Mouse (Mus musculus) embryonic facial prominence, embryonic 14.5 days (tissue): ENCODE results near the gene Zc3h7a. TPM values are rescaled to one million over a fixed set of nuclear protein-coding genes. Genes with fewer than 3 reads are reported as not detected.

Experiments used
- ATAC-seq: fragments of 200-750 bp; cut with Nextera tagmentation; 2 replicates; pipeline ENCODE4 v1.8.0; 2017; ENCODE audit warnings: low read depth, moderate number of reproducible peaks, moderate TSS enrichment
- DNase-seq: peaks from one replicate; pipeline ENCODE4 v3.0.0-alpha.2; 2015; ENCODE audit warnings: low spot score
- H3K27ac ChIP-seq: fragments of 300-500 bp; sonication (generic); replicated peaks from 2 replicates; pipeline ENCODE4 v1.5.1; 2014; ENCODE audit warnings: low read depth, mild to moderate bottlenecking, low read length, moderate library complexity
- H3K27me3 ChIP-seq: fragments of 300-500 bp; sonication (generic); replicated peaks from 2 replicates; pipeline ENCODE4 v1.6.1; 2014; ENCODE audit warnings: low read length; ENCODE audit not compliant: control insufficient read depth, insufficient read depth
- H3K36me3 ChIP-seq: fragments of 300-500 bp; sonication (generic); 2 replicates; pipeline ENCODE4 v1.6.1; 2014; ENCODE audit warnings: low read length, mixed read lengths; ENCODE audit not compliant: control insufficient read depth, insufficient read depth
- H3K4me1 ChIP-seq: fragments of 300-500 bp; sonication (generic); 2 replicates; pipeline ENCODE4 v1.6.1; 2014; ENCODE audit warnings: antibody characterized with exemption, low read length; ENCODE audit not compliant: control insufficient read depth, insufficient read depth
- H3K4me2 ChIP-seq: fragments of 300-500 bp; sonication (generic); 2 replicates; pipeline ENCODE4 v1.6.1; 2014; ENCODE audit warnings: low read depth, mild to moderate bottlenecking, low read length, moderate library complexity, mixed read lengths
- H3K4me3 ChIP-seq: fragments of 300-500 bp; sonication (generic); 2 replicates; pipeline ENCODE4 v1.5.1; 2014; ENCODE audit warnings: low read depth, mild to moderate bottlenecking, low read length
- H3K9ac ChIP-seq: fragments of 300-500 bp; sonication (generic); 2 replicates; pipeline ENCODE4 v1.6.1; 2014; ENCODE audit warnings: low read depth, mild to moderate bottlenecking, low read length, moderate library complexity, mixed read lengths
- H3K9me3 ChIP-seq: fragments of 300-500 bp; sonication (generic); 2 replicates; pipeline ENCODE4 v1.6.1; 2016; ENCODE audit warnings: low read length; ENCODE audit not compliant: control insufficient read depth
- WGBS: fragments of 180-500 bp; shearing (Covaris S2); extraction: QIAGEN DNeasy Blood & Tissue Kit; methylation state at CpG from one replicate; pipeline ENCODE4 v1.1.7; 2014; 5-methylcytosine and 5-hydroxymethylcytosine counted together
- polyA plus RNA-seq: library from polyadenylated mRNA; unstranded; fragments of >200 nt; fragmentation: Nextera tagmentation; extraction: Ambion mirVana; gene quantifications from 2 replicates; pipeline ENCODE4 v1.2.1, GENCODE M21; 2014

Zc3h7a gene
- 99.2 and 102 TPM in 2 replicates for polyA plus RNA-seq

DNA sequence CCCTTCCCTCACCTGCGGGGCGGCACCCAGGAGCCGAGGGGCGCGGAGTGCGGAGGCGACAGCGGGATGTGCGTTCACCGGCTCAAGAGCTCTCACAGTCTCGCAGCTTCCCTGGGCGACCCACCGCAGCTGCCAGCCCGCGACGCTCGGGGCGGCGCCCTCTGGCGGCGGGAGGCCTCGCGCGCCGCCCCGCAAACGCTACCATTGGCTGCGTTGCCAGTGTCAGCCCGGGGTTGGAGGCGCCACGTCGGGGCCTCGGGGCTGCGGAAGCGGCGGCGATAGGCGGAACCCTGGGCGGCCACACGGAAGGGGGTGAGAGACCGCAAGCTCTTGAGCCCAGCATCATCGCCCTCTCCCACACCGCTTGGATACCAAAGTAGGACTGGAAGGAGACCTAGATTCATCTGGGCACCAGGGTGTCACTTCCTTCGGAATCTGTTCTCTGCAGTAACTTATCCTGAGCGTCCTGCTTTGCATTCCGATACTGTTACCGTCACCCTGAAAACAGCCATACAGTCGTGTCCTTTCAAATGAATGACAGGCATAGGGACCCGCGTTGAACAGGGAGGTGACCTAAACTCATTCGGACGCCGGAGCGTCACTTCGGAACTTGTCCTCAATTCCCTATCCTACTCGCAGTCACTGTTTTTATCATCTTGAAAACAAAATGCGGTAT, at the start of gene Zc3h7a:
Gene Zc3h7a (minus strand): TSS at position 186 of the 676 bp plus-strand sequence.
- DNase-seq, result peak; percentile 93
- peak within 1 kb of the TSS; percentile 91 for H3K27ac ChIP-seq
- peak within 1 kb of the TSS; percentile 97 for H3K4me3 ChIP-seq
- 1% methylated on average over 16 of the region's 57 CpGs for whole genome bisulfite sequencing
- H3K27me3 ChIP-seq, result no peaks in the 10 kb centered on the region
- H3K4me2 ChIP-seq, result peak within 1 kb of the TSS; percentile 85
- ATAC-seq, result peak; percentile 95
- H3K9ac ChIP-seq, result peak within 1 kb of the TSS; percentile 90
- H3K36me3 ChIP-seq, result no peaks in the 10 kb centered on the region
- peaks cover 8% of the 10 kb centered on the region for H3K4me1 ChIP-seq
- no peaks in the 10 kb centered on the region for H3K9me3 ChIP-seq

DNA sequence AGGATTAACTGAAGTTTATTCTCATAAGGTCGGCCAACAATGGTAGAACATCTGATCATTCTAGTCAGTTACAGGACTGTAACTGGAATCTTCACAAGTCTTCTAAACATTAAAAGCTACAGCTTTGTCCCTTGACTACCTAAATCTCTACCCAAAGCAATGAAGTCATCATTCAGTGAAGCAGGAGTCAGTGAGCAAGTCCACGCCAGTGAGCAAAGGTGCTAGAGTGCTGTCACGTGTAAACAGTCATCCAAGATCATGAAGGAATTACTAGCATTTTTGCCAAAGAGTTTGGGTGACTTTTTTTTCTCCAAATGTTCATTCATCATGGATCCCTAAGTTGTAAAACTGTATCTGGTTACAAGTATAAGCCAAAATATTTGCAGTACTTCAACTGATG, 41.6 kb upstream of the Zc3h7a start:
- no peaks in the 10 kb centered on the region for H3K9me3 ChIP-seq
- ATAC-seq (no peak), DNase-seq (no peak)
- H3K4me3 ChIP-seq, result no peak overlapping the region
- H3K27ac ChIP-seq, result no peak overlapping the region
- peaks cover 67% of the 10 kb centered on the region for H3K36me3 ChIP-seq
- H3K4me1 ChIP-seq, result no peaks in the 10 kb centered on the region
- H3K4me2 ChIP-seq, result no peak overlapping the region
- no peak overlapping the region for H3K9ac ChIP-seq
- no peaks in the 10 kb centered on the region for H3K27me3 ChIP-seq
- WGBS, result 87% methylated on average over 3 of the region's 3 CpGs

DNA sequence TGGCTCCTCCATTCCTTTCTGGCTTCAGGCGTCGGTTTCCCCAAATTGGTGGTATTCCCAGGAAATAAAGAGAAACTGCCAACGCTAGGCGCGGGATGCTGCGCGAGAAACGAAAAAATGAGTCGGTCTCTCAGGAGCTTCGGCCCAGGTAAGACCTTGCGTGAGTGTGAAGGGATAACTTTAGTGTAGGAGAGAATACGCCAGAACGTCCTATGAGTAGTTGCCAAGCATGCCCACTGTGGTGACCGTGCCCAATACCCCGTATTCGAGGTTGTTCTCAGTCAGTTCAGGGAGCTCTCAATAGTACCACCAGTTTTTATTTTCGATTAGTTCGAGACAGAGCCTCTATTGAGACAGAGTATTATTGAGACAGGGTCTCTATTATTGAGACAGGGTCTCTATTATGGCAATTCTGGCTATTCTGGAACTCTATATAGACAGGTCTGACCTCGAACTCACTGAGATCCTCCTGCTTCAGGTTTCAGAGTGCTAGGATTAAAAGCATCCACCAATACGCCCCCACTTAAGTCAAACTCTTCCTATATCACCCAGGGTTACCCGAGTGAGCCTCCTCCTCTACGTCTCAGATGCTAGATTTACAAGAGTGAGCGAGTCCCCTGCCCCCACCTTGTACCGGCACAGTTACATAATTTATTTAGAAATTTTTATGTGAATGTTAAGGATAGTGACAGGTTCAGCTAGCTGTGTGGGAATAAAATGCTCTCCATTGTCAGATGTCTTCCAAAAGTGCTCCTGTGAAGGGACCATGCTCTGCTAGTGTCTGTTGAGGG, 27.6 kb upstream of the Zc3h7a start:
- peaks cover 44% of the 10 kb centered on the region for H3K36me3 ChIP-seq

DNA sequence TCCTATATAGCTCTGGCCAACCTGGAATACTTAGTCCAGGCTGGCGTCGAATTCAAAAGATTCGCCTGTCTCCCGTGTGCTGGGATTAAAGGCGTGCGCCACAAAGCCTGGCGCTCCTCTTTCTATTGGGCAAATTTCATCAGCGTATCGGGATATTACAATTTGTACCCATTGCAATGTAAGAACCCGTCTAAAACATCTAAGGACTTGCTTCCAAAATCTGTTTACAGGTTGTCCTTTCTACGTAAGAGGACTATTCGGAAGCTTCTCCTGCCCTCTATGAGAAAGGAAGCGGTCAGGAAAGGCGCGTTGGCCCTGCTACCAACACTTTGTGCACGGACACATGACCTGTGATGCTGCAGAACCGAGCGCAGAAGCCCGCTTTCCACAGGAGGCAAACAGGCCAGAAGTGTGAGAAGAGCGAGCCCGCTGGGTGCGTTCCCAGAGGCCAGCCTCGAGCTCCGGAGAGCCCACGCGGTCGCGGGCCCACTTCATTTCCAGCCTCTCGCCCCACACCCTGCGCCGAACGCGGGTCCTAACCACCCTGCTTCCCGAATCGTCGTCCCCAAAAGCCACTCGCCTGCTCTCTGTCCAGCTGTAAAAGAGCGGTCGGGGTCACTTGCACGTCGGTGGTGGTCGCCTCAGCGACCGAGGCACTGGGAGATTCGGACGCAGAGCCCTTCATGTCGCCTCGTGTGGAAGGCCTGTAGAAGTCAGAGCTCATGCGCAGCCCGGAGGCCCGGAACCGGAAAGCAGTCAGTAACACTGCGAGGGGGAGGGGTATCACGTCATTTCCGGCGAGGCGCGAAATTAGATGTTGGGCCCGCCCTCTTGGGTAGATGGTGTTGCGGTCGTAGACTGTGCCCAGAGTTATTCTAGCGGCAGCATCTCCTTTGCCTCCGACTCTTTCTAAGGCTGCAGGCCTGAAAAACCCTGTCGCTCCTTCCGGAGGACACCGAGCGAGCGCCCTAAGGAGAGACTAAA, 26.7 kb upstream of the Zc3h7a start, which contains the start of gene Rsl1d1:
Gene Rsl1d1 (minus strand): TSS at position 761 of the 984 bp plus-strand sequence.
- WGBS, result under 1% methylated on average over 58 of the region's 68 CpGs
- H3K9ac ChIP-seq, result peak within 1 kb of the TSS; percentile 93
- ATAC-seq (peak; percentile 98), DNase-seq (peak; percentile 98)
- H3K4me1 ChIP-seq, result peaks cover 20% of the 10 kb centered on the region
- peaks cover 48% of the 10 kb centered on the region for H3K36me3 ChIP-seq
- peak within 1 kb of the TSS; percentile 86 for H3K27ac ChIP-seq
- peak within 1 kb of the TSS; percentile 72 for H3K4me2 ChIP-seq
- H3K9me3 ChIP-seq, result no peaks in the 10 kb centered on the region
- H3K4me3 ChIP-seq, result peak within 1 kb of the TSS; percentile 79
- H3K27me3 ChIP-seq, result no peaks in the 10 kb centered on the region

More for the DNA sequence above, 27.6 kb upstream of the Zc3h7a start:
- WGBS, result 5% methylated on average over 24 of the region's 24 CpGs
- DNase-seq, result no peak
- H3K27me3 ChIP-seq, result no peaks in the 10 kb centered on the region
- 0 out of 2 replicates have a peak, but pooled peaks have one; percentile 19 for ATAC-seq
- peaks cover 16% of the 10 kb centered on the region for H3K4me1 ChIP-seq
- H3K9ac ChIP-seq, result peak overlapping the region; percentile 93
- peak overlapping the region; percentile 86 for H3K27ac ChIP-seq
- no peaks in the 10 kb centered on the region for H3K9me3 ChIP-seq
- peak overlapping the region; percentile 79 for H3K4me3 ChIP-seq
- H3K4me2 ChIP-seq, result peak overlapping the region; percentile 72

DNA sequence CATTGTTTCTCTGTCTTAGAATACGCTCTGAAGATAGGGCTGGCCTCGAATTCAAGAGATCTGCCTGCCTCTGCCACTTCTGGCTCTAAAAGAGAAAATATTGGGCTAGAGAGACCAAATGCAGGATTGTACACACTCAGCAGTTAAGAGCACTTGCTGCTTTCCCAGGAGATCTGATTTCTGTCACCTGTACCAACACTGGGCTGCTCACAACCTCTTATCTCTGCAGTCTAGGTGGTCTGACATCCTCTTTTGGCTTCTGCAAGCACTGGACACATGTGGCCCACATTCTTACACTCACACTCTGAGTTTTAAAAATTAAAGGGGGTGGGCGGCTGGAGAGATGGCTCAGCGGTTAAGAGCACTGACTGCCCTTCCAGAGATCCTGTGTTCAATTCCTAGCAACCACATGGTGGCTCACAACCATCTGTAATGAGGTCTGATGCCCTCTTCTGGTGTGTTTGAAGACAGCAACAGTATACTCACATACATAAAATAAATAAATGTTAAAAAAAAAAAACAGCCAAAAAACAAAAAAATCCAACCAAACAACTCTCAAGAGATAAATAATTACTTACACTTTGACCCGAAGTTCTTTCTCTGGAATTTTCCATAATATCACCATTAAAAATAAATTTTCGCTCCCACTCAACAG, 25.7 kb upstream of the Zc3h7a start:
- peaks cover 49% of the 10 kb centered on the region for H3K36me3 ChIP-seq

DNA sequence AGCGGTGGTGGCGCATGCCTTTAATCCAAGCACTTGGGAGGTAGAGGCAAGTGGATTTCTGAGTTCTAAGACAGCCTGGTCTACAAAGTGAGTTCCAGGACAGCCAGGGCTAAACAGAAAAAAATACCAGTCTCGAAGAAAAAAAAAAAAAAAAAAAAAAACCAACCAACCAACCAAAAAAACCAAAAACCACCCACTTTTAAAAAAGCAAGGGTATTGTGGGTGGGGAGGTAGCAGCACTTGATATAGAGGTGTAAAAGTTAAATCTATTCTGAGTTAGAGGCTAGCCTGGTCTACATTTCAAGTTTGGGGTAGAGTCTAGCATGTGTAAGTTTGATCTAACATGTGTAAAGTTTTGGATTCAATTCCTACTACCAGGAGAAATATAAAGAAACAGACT, 24.1 kb upstream of the Zc3h7a start:
- DNase-seq (no peak), ATAC-seq (no peak)
- no peaks in the 10 kb centered on the region for H3K27me3 ChIP-seq
- 89% methylated on average over 3 of the region's 3 CpGs for WGBS
- H3K27ac ChIP-seq, result no peak overlapping the region
- H3K4me1 ChIP-seq, result peaks cover 20% of the 10 kb centered on the region
- H3K9me3 ChIP-seq, result no peaks in the 10 kb centered on the region
- no peak overlapping the region for H3K9ac ChIP-seq
- peaks cover 65% of the 10 kb centered on the region for H3K36me3 ChIP-seq
- no peak overlapping the region for H3K4me3 ChIP-seq
- H3K4me2 ChIP-seq, result no peak overlapping the region

More for the DNA sequence above, 25.7 kb upstream of the Zc3h7a start:
- H3K4me1 ChIP-seq, result peaks cover 20% of the 10 kb centered on the region
- ATAC-seq (no peak), DNase-seq (no peak)
- 65% methylated on average over 6 of the region's 6 CpGs for WGBS
- H3K27me3 ChIP-seq, result no peaks in the 10 kb centered on the region
- H3K4me2 ChIP-seq, result peak overlapping the region; percentile 72
- H3K9ac ChIP-seq, result peak overlapping the region; percentile 93
- peak overlapping the region; percentile 79 for H3K4me3 ChIP-seq
- H3K9me3 ChIP-seq, result no peaks in the 10 kb centered on the region
- no peak overlapping the region for H3K27ac ChIP-seq

DNA sequence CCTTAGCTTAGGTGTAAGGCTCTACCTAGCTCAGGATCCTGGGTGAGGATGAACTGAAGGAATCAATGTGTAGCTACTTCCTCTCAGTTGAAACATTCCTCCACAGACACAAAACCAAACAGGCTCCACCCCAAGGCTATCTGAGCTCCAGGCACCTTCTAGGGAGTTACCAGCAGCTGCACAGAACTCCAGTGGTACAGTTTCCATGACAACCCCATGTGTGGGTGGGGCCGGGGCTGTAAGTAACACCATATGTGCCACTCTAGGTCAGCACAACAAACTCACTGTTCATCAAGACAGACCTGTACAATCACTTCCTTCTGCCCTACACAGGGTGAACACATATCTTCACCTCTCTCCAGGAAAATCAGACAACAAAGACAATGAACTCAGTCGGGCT, 22.3 kb upstream of the Zc3h7a start:
- H3K9ac ChIP-seq, result no peak overlapping the region
- H3K36me3 ChIP-seq, result peaks cover 80% of the 10 kb centered on the region
- H3K27me3 ChIP-seq, result no peaks in the 10 kb centered on the region
- 25% methylated on average over 2 of the region's 2 CpGs for WGBS
- DNase-seq (peak; percentile 59), ATAC-seq (no peak)
- H3K4me2 ChIP-seq, result no peak overlapping the region
- no peak overlapping the region for H3K4me3 ChIP-seq
- H3K4me1 ChIP-seq, result peaks cover 9% of the 10 kb centered on the region; the same call in 1 of the 2 replicates
- H3K9me3 ChIP-seq, result no peaks in the 10 kb centered on the region
- H3K27ac ChIP-seq, result no peak overlapping the region
